Mouse (Mus musculus) lung, adult 2 months (tissue): Measurements from ENCODE around the gene Bcl2l14.

Source experiments
- CTCF ChIP-seq: fragments of 200-500 bp; IDR thresholded peaks from 2 replicates; pipeline ENCODE4 v1.5.1; 2011; ENCODE audit warnings: mild to moderate bottlenecking, low read length, control low read depth; ENCODE audit not compliant: insufficient read depth
- POLR2A ChIP-seq: fragments of 200-500 bp; IDR thresholded peaks from 2 replicates; pipeline ENCODE4 v1.6.1; 2011; ENCODE audit warnings: low read depth, mild to moderate bottlenecking, control low read depth, low read length, borderline replicate concordance; ENCODE audit errors: extremely low read depth

DNA sequence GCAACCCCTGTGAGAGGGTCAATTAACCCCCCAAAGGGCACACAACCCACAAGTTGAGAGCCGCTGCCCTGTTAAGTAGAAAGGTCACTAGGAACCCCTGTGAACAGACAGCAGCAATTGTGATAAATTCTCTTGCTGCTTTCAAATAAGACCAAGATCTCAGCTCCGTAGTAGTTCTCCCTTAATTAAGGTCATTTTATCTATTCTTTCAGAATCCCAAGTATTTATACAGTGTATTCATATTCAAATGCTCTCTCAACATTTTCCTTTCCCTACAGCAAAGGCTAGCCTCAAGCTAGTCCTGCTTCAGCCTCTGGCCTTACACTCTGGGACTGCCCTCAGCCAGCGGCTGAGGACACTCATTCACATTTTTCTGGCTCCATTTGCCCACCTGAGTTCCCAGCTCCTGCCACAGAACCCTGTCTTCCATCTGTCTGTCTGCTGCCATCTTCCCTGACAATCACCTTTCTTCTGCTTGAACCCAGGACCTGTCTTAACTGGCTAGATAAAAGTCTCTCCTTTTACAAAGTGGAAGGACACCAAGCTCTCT, 20.5 kb downstream of the Bcl2l14 start:
- TF ChIP-seq CTCF, result no peak
- TF ChIP-seq POLR2A, result no peak
